Mouse (Mus musculus) heart, embryonic 11.5 days (tissue): Measurements from ENCODE around the gene Frs3. TPM values are rescaled to one million over a fixed set of nuclear protein-coding genes. Genes with fewer than 3 reads are reported as not detected.
A peak's percentile ranks its signal among the peaks of the same experiment; 100 is the strongest.

Experiments used
- ATAC-seq: fragments of 200-750 bp; cut with Nextera tagmentation; replicated peaks from 2 replicates; pipeline ENCODE4 v1.8.0; 2017; ENCODE audit warnings: moderate library complexity; ENCODE audit not compliant: insufficient number of reproducible peaks, low FRiP score, low TSS enrichment
- H3K27ac ChIP-seq: fragments of 300-500 bp; sonication (generic); 2 replicates; pipeline ENCODE4 v1.5.1; 2014; ENCODE audit warnings: mild to moderate bottlenecking, low read depth, low read length
- H3K27me3 ChIP-seq: fragments of 300-500 bp; sonication (generic); 2 replicates; pipeline ENCODE4 v1.6.1; 2014; ENCODE audit warnings: mild to moderate bottlenecking, low read length, mixed read lengths; ENCODE audit not compliant: control insufficient read depth, insufficient read depth
- H3K36me3 ChIP-seq: fragments of 300-500 bp; sonication (generic); 2 replicates; pipeline ENCODE4 v1.6.1; 2014; ENCODE audit warnings: mild to moderate bottlenecking, low read length, moderate library complexity, mixed read lengths; ENCODE audit not compliant: control insufficient read depth, insufficient read depth
- H3K4me1 ChIP-seq: fragments of 300-500 bp; sonication (generic); 2 replicates; pipeline ENCODE4 v1.6.1; 2014; ENCODE audit warnings: low read length; ENCODE audit not compliant: control insufficient read depth, insufficient read depth
- H3K4me2 ChIP-seq: fragments of 300-500 bp; sonication (generic); 2 replicates; pipeline ENCODE4 v1.6.1; 2014; ENCODE audit warnings: mild to moderate bottlenecking, moderate library complexity
- H3K4me3 ChIP-seq: fragments of 300-500 bp; sonication (generic); 2 replicates; pipeline ENCODE4 v1.5.1; 2014; ENCODE audit warnings: low read depth, low read length
- H3K9ac ChIP-seq: fragments of 300-500 bp; sonication (generic); 2 replicates; pipeline ENCODE4 v1.6.1; 2014; ENCODE audit warnings: mild to moderate bottlenecking, low read depth, low read length, moderate library complexity
- H3K9me3 ChIP-seq: fragments of 300-500 bp; sonication (generic); replicated peaks from 2 replicates; pipeline ENCODE4 v1.6.1; 2016; ENCODE audit warnings: low read length; ENCODE audit not compliant: control insufficient read depth
- WGBS: fragments of 180-500 bp; shearing (Covaris S2); extraction: QIAGEN DNeasy Blood & Tissue Kit; methylation state at CpG from one replicate; pipeline ENCODE4 v1.1.7; 2014; ENCODE audit not compliant: insufficient replicate concordance; 5-methylcytosine and 5-hydroxymethylcytosine counted together
- polyA plus RNA-seq: library from polyadenylated mRNA; unstranded; fragments of >200 nt; fragmentation: Nextera tagmentation; extraction: Ambion mirVana; gene quantifications from 2 replicates; pipeline ENCODE4 v1.2.1, GENCODE M21; 2014

Frs3 gene
- polyA plus RNA-seq, 1 experiment from 2014 or later: 2.2 TPM

- ATAC-seq: no peak
- no peak overlapping the region for H3K4me3 ChIP-seq
- H3K36me3 ChIP-seq: no peaks in the 10 kb centered on the region; the same call in 1 of the 2 replicates
- H3K9ac ChIP-seq: no peak overlapping the region
- WGBS: 68% methylated on average over 9 of the region's 9 CpGs
- no peaks in the 10 kb centered on the region for H3K9me3 ChIP-seq
- no peak overlapping the region for H3K4me2 ChIP-seq
- no peaks in the 10 kb centered on the region for H3K27me3 ChIP-seq
- no peak overlapping the region for H3K27ac ChIP-seq
- no peaks in the 10 kb centered on the region for H3K4me1 ChIP-seq
Measured at GRCm38 (mm10) chr17:47663009-47663713, 25.7 kb upstream of the Frs3 start.

- Histone ChIP-seq H3K36me3 (no peaks in the 10 kb centered on the region; the same call in 1 of the 2 replicates), H3K27me3 (no peaks in the 10 kb centered on the region), H3K9ac (no peak overlapping the region), H3K4me1 (no peaks in the 10 kb centered on the region), H3K27ac (no peak overlapping the region), H3K4me2 (no peak overlapping the region), H3K4me3 (no peak overlapping the region), H3K9me3 (no peaks in the 10 kb centered on the region)
- no peak for ATAC-seq
- WGBS: 81% methylated on average over 7 of the region's 7 CpGs
Measured at GRCm38 (mm10) chr17:47664474-47664873, 24.4 kb upstream of the Frs3 start.

GRCm38 (mm10) chr17:47669166-47669565 lies 19.7 kb upstream of the Frs3 start:
- Histone ChIP-seq H3K4me1 (peaks cover 10% of the 10 kb centered on the region), H3K9me3 (no peaks in the 10 kb centered on the region), H3K9ac (no peak overlapping the region), H3K4me2 (no peak overlapping the region), H3K36me3 (no peaks in the 10 kb centered on the region; the same call in 1 of the 2 replicates), H3K4me3 (no peak overlapping the region), H3K27me3 (peaks cover 11% of the 10 kb centered on the region), H3K27ac (no peak overlapping the region)
- WGBS: 84% methylated on average over 4 of the region's 4 CpGs
- no peak for ATAC-seq

- Histone ChIP-seq H3K9ac (peak overlapping the region; percentile 68; the same call in 1 of the 2 replicates), H3K9me3 (no peaks in the 10 kb centered on the region), H3K4me3 (peak overlapping the region; percentile 49), H3K4me1 (peaks cover 10% of the 10 kb centered on the region), H3K4me2 (peak overlapping the region; percentile 96), H3K27me3 (peaks cover 11% of the 10 kb centered on the region), H3K36me3 (no peaks in the 10 kb centered on the region), H3K27ac (no peak overlapping the region)
- 10% methylated on average over 14 of the region's 14 CpGs for WGBS
- ATAC-seq: no peak
Measured at GRCm38 (mm10) chr17:47671988-47672310, 16.9 kb upstream of the Frs3 start.

GRCm38 (mm10) chr17:47672311-47673111 lies 16.3 kb upstream of the Frs3 start:
- peak; percentile 68 for ATAC-seq

GRCm38 (mm10) chr17:47676581-47676980 lies 12.2 kb upstream of the Frs3 start:
- no peak overlapping the region for H3K4me2 ChIP-seq
- H3K27ac ChIP-seq: no peak overlapping the region
- WGBS: 21% methylated on average over 9 of the region's 9 CpGs
- peaks cover 10% of the 10 kb centered on the region for H3K4me1 ChIP-seq
- peaks cover 5% of the 10 kb centered on the region; the same call in 1 of the 2 replicates for H3K27me3 ChIP-seq
- no peaks in the 10 kb centered on the region for H3K9me3 ChIP-seq
- peaks cover 7% of the 10 kb centered on the region; the same call in 1 of the 2 replicates for H3K36me3 ChIP-seq
- no peak for ATAC-seq
- no peak overlapping the region for H3K9ac ChIP-seq
- no peak overlapping the region for H3K4me3 ChIP-seq

More at GRCm38 (mm10) chr17:47672311-47673111, 16.3 kb upstream of the Frs3 start:
- no peaks in the 10 kb centered on the region for H3K9me3 ChIP-seq
- peak overlapping the region; percentile 96 for H3K4me2 ChIP-seq
- peak overlapping the region; percentile 68 for H3K9ac ChIP-seq
- peak overlapping the region; percentile 49 for H3K4me3 ChIP-seq
- H3K36me3 ChIP-seq: no peaks in the 10 kb centered on the region
- 3% methylated on average over 64 of the region's 68 CpGs for WGBS
- H3K27me3 ChIP-seq: peaks cover 11% of the 10 kb centered on the region
- H3K4me1 ChIP-seq: peaks cover 10% of the 10 kb centered on the region
- no peak overlapping the region for H3K27ac ChIP-seq

- H3K4me2 ChIP-seq: no peak overlapping the region
- H3K4me3 ChIP-seq: no peak overlapping the region
- no peaks in the 10 kb centered on the region for H3K9me3 ChIP-seq
- peaks cover 2% of the 10 kb centered on the region; the same call in 1 of the 2 replicates for H3K27me3 ChIP-seq
- H3K36me3 ChIP-seq: peaks cover 7% of the 10 kb centered on the region
- no peak overlapping the region for H3K27ac ChIP-seq
- no peak for ATAC-seq
- H3K9ac ChIP-seq: no peak overlapping the region
- WGBS: 87% methylated on average over 5 of the region's 5 CpGs
- H3K4me1 ChIP-seq: no peaks in the 10 kb centered on the region
Measured at GRCm38 (mm10) chr17:47678238-47678637, 10.6 kb upstream of the Frs3 start.

- no peak overlapping the region for H3K27ac ChIP-seq
- ATAC-seq: no peak
- H3K4me3 ChIP-seq: no peak overlapping the region
- peaks cover 7% of the 10 kb centered on the region for H3K36me3 ChIP-seq
- no peak overlapping the region for H3K4me2 ChIP-seq
- no peak overlapping the region for H3K9ac ChIP-seq
- H3K4me1 ChIP-seq: no peaks in the 10 kb centered on the region
- no peaks in the 10 kb centered on the region for H3K27me3 ChIP-seq
- no peaks in the 10 kb centered on the region for H3K9me3 ChIP-seq
- 77% methylated on average over 5 of the region's 5 CpGs for WGBS
Measured at GRCm38 (mm10) chr17:47678702-47679101, 10.1 kb upstream of the Frs3 start.
